Mouse (Mus musculus): ENCODE results near the gene Fosb. TPM values are rescaled to one million over a fixed set of nuclear protein-coding genes. Genes with fewer than 3 reads are reported as not detected.

Fosb gene
- total RNA-seq, 2 experiments from 2014 or later = 5.2 to 9.8 TPM

DNA sequence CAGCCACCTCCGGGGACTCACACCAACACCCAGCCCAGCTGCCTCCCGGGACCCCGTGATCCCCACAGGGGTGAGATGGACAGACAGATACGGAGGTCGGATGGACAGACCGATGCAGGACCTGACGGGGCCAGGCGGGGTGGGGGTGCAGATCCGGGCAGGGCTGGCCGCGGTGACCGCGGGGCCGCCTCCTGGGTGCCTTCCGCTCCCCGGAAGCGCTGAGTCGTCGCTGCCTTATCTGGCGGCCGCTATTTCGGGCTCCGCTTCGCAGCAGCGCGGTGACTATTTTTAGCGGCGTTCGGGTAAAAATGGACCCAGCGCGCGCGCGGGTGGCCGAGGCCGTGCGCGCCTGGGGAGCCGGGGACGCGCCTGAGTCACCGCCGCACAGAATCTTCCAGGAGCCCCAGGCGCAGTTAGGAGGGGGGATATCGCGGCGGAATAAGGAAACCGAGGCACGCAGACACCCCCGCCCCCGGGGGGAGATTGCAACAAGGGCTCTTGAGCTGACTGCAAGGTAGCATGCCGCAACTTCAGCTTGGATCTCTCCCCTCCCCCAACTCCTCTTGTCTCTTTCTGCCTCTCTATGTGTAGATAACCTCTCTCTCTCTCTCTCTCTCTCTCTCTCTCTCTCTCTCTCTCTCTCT is 23.0 kb upstream of the Fosb start:
- peak; percentile 68 to 81 for DNase-seq (ENCODE audit: extremely low spot score in 1 of 2, low spot score in 1 of 2)

DNA sequence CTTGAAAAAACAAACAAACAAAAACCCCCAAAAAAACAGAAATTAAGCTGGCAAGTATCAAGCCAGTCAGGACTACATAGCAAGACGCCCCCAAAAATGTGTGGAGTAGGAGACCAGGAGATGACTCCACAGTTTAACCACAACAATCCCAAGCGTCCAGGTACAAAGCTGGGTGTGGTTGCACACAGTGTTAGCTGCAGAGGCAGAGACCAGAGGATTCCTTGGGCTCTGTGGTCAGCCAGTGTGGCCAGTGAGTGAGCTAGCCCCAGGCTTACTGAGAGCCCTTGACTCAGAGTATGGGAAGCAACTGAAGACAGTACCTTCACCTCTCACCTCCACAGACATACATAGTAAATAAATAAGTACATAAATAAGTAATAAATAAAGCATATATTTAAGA is 22.1 kb upstream of the Fosb start:
- DNase-seq (ENCODE audit: extremely low spot score in 1 of 2, low spot score in 1 of 2) = no peak

DNA sequence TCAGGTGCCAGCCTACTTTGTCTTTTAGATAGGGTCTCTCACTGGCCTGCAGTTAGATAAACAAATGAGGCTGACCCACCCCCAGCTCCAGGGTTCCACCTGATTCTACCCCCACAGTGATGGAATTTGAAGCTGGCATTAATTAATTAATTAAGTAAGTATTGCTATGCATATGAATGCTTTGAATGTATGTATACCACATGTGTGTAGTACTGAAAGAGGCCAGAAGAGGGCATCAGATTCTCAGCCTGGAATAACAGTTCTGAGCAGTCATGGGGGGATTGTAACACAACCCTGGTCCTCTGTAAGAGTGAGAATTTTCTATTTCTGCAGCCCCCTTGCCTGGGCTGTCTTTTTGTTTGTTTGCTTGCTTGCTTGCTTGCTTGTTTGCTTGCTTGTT is 18.6 kb upstream of the Fosb start:
- no peak for DNase-seq (ENCODE audit: extremely low spot score in 1 of 2, low spot score in 1 of 2)

DNA sequence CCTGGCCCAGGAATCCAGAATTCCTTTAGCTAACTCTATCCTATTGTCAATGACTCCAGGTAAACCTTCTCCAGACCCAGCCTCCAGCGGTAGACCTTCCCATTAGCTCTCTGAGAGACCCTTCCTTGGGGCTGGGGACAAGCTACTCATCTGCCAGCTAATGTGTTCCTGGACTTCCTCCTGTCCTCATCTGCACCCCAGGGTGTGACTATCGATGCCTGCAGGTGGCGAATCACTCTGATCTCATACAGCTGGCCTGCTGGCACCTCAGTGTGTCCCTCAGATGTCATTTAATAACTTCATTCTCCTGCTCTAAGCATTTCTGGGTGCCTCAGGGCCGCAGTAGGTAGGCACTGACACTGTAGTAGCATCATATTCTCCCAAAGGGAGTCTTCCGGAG is 17.9 kb upstream of the Fosb start:
- DNase-seq (ENCODE audit: extremely low spot score in 1 of 2, low spot score in 1 of 2) = no peak

DNA sequence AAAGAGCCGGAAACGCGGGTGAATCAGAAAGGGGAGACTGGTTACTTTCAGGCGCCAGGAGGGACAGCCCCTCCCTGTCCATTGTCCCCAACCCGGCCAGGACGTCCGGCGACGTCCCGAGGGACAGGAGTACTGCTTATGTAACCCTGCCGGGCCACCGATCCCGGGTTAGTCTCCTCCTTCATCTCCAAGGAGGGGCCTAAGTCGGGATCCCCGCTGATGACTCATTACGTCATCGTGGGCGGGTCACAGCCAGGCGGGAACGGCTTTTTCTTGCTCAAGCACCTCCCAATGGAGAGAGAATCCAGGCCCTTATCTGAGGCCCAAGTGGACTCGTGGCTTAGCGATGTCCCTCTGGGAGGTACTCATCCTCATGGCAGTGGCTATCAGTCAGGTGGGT is 17.3 kb upstream of the Fosb start:
- DNase-seq (ENCODE audit: extremely low spot score in 1 of 2, low spot score in 1 of 2) = peak; percentile 54 to 61

DNA sequence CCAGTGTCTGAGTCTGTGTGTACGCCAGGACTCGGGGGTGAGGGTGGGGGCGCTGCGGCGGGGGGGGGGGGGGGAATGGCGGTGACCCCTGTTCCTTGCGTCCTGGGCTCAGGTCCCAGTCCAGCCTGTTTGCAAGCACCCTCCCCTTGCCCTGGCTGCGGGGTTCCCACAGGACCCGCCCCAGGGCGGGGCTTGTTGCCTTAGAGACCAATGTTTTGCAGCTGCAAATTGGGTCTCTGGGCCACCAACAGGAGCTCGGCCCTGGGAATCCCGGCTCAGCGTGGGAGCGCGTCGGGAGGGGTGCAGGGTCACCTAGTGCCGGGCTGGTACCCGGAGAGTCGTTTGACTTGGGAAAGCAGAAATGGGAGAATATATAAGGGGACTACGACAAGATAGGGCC is 16.5 kb upstream of the Fosb start:
- DNase-seq (ENCODE audit: extremely low spot score in 1 of 2, low spot score in 1 of 2) = peak in 1 of 2 experiments; percentile 60

DNA sequence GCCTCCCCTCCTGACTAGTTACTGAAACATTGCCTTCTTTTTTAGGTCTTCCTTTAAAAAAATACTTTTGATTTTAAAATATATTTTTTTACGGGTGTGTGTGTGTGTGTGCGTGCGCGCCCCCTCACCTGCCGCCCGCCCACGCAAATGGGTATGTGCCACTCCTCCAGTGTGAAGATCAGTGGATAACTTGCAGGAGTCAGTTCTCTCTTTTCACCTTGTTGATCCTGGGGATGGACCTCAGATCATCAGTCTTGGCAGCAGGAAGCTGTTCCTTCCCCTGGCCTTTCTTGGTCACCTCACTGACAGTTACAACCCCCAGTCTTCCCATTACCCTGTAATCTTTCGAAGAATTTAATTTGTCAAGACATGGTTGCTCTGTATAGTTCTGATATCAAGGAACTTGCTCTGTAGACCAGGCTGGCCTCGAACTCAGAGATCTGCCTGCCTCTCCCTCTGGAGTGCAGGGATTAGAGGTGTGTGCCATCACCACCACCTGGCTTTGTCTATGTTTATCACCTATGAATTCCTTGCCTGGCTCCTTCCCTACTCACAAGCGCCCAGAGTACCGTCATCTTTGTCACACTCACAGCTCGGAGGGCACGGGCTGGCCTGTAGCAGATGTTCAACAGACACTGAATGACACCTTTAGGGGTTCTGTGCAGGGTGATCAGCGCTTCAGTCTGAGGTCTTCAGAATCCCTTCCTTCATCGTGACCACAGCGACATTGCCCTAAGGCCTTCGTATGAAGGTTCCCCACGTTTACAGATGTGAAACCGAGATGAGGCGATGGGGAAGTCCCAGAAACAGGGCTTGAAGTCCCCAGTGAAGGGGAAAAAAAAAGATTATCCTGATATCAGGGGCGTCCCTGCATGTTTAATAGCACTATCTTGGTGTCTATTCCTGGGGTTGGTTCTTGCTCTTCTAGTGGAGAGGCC is 15.7 kb upstream of the Fosb start:
- no peak for DNase-seq (ENCODE audit: extremely low spot score in 1 of 2, low spot score in 1 of 2)

DNA sequence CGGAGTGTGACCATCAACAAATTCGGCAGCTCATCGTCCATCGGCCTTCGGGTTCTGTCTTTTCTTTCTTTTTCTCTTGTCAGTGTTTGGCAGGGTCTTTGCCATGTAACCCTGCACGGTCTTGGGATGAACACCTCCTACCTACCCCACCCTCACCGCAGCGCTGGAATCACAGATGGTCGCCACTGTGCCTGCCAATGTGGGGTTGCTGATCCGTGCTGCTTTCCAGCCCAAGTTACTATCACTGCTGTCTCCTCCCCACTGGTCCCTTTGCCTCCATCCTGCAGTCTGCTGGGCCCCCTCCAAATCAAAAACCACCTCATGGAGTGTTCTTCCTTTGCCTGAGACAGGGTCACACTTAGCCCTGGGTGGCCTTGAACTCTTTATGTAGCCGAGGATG is 14.4 kb upstream of the Fosb start:
- no peak for DNase-seq (ENCODE audit: extremely low spot score in 1 of 2, low spot score in 1 of 2)

DNA sequence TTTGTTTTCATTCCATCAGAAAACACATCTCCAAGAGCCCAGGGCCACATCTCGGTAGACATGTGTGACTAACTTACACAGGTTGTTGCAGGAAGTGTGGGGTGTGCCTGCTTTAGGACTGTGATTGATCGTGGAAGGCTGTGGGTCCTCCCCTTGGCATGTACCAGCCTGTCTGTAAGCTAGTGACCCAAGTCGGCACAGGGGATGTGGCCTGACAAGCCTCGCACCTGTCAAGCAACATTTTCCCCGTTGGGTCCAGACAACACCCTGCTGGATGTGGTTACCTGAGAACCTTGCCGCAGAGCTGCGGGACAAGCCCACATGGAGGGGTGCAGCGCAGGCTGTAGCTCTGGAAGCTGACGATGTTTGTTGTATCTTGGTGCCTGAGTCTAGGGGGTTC is 12.6 kb upstream of the Fosb start:
- no peak for DNase-seq (ENCODE audit: extremely low spot score in 1 of 2, low spot score in 1 of 2)

DNA sequence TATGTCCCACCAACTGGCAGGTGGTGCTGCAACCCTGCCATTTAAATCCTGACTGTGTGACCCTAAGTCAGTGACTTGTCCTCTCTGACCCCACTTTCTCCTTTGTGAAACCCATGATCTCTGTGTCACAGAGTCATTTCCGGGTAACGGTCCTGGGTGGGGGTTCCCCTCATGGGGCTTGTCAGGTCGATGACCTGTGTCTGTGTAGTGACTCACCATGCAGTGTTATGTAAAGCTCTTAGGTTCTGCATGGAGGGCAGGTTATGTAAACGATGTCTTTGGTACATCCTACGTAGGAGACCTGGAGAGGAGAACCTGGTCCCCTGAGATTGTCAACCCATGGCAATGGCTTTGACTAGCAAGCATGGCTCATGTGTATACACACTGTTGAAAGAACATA is 11.6 kb upstream of the Fosb start:
- no peak for DNase-seq (ENCODE audit: extremely low spot score in 1 of 2, low spot score in 1 of 2)

DNA sequence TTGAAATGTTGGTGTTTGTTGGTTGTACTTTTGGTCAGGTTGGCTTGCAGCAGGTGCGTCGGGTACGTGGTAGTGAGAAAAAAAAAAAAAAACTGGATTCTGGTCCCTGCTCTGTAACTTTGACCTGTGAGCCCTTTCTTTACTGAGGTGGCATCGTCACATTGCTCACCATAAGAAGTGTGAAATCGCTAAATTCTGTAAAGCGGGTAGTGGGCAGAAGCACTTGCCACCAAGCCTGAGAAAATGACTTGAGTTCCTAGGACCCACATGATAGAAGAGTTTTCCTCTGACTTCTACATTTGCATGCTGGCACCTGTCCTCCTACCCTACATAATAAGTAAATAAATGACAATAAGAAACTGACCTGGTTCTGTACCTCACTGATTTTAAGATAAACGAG is 10.8 kb upstream of the Fosb start:
- no peak for DNase-seq (ENCODE audit: extremely low spot score in 1 of 2, low spot score in 1 of 2)

DNA sequence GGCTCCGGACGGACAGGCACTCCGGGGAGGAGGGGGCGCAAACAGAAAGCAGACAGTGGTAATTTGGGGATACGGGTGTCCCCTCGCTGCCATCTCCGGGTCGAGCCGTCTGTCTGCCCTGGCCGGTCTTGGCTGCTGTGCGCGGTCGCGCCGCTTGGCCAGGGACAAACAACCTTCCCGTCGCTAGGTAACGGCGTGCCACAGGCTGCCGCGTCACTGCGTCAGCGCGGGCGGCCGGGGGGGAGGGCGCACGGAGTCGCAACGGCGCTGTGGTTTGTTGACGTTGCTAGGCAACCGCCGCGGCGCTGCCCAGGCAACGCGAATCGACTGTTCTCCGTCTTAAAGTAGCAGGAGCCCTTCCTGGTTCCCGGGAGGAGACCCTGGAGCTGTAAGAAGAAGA is 10.1 kb upstream of the Fosb start:
- DNase-seq (ENCODE audit: extremely low spot score in 1 of 2, low spot score in 1 of 2) = peak; percentile 88 to 94

DNA sequence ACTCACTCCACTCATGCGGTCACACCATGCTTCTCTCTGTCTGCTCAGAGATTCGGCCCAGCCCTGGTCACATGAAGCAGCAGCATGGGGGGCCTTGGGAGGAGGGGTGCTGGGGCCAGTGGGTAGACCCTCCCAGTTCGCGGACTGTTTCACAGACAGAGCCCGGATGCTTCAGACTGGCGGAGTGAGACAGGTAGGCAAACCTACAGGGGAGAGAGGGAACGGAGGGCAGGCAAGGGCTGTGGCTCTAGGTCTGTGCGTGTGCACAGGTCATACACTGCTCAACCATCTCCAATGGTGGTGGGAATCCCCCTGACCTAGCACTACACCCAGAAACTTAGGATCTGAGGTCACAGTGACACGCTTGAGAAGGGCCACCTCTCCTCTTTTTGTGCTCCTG is 9.6 kb upstream of the Fosb start:
- no peak for DNase-seq (ENCODE audit: extremely low spot score in 1 of 2, low spot score in 1 of 2)

DNA sequence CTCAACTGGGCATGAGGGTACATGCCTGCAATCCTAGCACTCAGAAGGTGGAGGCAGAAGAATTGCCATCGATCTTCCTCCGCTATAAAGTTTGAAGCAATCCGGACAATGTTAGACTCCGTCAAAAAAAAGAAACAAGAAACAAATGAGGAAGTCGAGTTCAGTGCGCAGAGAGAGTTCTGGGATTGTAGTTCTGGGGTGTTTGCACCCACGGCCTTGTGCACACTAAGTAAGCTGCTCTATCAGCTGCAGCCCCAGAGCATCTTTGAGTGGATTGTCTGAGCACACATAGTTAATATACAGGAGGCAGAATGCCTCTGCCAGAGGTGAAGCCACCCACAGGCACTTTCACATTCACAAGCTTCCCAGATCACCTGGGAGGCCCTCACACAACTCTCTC is 8.8 kb upstream of the Fosb start:
- DNase-seq (ENCODE audit: extremely low spot score in 1 of 2, low spot score in 1 of 2) = no peak

DNA sequence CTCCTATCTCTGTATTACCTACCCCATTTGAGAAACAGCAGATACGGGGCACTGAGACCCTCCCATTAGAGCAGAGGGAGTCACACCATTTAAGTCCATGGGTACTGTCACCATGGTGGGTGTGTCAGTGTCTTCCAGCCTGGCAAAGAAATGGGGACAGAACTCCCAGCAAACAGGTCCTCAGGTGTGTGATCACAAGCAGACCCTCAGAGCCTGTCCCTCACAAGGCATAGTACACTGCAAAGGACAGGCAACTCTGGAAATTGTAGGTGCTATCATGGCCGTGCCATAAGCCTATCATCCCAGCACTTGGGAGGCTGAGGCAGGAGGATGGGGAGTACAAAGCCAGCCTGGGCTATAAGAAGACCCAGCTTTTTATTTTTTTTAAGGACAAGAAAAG is 8.3 kb upstream of the Fosb start:
- no peak for DNase-seq (ENCODE audit: extremely low spot score in 1 of 2, low spot score in 1 of 2)

DNA sequence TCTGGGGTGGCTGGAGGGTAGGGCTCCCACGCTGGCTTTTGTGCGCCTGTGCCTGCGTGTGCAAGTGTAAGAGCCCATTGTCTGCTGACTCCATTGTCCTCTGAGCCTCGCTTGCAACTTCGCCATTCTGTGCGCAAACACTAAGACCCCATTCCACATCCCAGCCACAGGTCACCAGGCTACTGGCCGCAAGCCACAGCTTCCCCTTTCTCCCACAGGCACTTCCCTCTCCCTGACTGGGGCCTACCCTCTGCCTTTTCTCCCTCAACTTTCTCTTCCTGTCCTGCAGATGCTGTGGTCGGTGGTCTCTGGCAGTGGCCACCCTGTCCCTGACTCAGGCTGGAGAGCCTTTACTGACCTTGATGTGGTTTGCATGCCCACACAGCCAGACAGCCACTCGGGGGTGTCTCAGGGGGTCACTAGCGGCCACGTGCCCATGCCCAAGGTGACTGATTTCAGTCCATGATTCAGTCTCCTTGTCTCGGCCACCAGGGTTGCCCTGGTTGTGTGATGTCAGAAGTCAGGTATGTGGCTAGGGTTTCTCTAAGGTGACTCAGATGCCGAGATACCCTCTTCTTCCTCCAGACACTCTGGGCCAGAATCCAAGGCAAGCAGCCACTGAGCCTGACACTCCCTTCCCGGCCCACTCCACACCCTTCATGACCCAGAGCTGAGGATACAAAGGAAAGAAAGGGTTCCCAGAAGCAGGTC is 6.8 kb upstream of the Fosb start:
- no peak for DNase-seq (ENCODE audit: extremely low spot score in 1 of 2, low spot score in 1 of 2)

DNA sequence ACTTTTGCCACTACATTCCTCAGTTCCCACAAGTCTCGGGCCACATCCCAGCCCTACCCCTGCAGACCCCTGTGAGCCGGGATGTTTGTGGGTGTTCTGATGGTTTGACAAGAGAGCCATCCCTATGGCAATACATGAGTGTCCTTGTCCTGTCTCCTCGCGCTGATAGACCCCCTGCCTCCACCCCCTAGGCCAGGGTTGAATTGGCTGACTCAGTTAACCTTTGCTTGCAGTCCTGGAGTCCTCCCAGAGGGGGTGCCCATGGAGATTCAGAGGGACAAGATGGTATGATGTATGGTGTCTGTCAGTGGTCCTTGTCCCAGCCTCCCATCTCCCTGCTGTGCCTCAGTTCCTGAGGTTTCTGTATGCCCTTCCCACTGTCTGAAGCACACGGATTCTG is 4.2 kb upstream of the Fosb start:
- DNase-seq (ENCODE audit: extremely low spot score in 1 of 2, low spot score in 1 of 2) = no peak

DNA sequence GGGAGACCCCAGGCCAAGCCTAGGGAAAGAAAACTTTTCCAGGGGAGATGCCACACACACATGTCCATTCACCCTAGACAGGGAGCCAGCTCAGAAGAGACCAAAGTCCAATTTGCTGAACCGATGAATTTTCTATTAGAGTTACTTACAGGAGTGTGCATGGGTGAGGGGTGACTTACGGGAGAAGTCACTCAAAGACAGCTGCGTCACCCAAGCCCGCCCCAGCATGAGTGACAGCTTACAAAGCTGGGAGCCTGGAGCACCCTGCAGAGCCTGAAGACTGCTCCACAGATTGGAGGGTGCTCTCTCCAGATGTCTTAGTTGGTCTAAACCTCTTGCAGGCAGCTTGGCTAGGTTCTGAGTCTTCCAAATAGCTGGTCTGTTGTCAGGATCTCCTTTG is 2.1 kb upstream of the Fosb start:
- no peak for DNase-seq (ENCODE audit: extremely low spot score in 1 of 2, low spot score in 1 of 2)

DNA sequence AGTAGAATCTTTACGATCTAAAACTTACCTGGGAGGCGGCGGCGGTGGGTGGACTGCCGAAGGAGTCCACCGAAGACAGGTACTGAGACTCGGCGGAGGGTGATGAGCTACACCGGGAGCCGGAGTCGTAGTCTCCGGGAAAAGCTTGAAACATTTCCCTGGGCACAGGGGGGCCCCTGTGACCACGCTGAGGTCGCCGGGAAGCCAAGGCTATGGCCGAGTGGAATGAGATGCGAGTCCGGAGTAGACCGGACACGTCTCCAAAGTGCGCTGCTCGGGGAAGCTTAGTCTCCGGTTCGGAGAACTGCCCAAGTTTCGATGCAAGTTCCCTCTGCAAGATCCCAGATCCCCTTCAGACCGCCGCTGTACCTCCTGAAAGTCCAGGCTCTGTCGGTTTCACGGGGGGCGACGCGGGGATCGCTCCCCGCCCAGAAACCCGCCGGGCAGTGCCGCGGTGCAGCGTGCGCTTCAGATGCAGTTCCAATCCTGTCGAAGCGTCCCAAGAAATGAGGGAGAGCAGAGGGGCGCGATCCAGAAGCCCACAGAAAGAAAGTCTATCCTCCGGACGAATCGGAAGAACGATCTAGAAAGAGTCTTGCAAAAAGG is 470 bp downstream of the Fosb start:
- no peak for DNase-seq (ENCODE audit: extremely low spot score in 1 of 2, low spot score in 1 of 2)

DNA sequence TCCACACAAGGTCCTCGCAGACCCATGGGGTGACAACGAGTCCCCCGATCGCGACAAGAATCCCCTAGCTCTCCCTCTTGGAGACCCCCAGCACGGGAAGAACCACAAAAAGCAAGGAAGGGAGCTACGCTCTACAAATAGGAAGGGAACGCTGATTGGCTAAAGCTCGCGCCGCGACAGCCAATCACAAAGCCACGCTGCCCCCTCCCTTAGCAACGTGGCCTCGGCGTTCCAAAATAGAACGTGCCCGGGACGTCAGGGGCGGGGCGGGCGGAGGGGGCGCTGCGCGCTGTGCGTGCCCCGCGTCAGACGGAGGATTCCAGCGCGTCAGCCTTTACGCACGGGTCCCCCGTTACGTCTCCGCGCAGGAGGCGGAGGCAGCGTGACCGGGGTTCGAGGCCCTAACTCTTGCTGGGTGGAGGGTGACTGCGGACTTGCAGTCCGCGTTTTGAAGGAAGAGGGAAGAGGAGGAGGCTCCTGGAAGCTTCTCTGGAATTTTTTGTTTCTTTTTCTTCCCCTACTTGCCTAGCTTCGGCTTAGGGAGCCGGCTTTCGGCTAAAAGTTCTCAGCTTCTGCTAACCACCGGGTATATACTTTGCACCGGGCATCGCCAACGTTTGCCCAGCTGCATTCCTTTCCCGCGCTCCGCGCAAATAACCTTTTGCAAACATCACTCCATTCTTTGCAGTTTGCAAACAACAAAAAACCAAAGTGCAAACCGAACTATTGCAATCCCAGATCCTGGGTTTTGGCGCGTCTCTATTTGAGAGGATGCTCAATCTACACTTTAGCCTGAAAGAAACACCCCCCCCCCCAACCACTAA is 1.2 kb downstream of the Fosb start:
- DNase-seq (ENCODE audit: extremely low spot score in 1 of 2, low spot score in 1 of 2) = peak; percentile 86 to 89
